Mouse (Mus musculus) hindbrain, embryonic 13.5 days (tissue): ENCODE data around the gene Mtcl1. TPM values are rescaled to one million over a fixed set of nuclear protein-coding genes. Genes with fewer than 3 reads are reported as not detected.
A peak's percentile ranks its signal among the peaks of the same experiment; 100 is the strongest.

Experiments
- ATAC-seq: fragments of 200-750 bp; cut with Nextera tagmentation; 2 replicates; pipeline ENCODE4 v1.8.0; 2017; ENCODE audit warnings: moderate TSS enrichment; ENCODE audit not compliant: low FRiP score
- H3K27ac ChIP-seq: fragments of 300-500 bp; sonication (generic); 2 replicates; pipeline ENCODE4 v1.5.1; 2015; ENCODE audit warnings: inconsistent platforms, mild to moderate bottlenecking, moderate library complexity
- H3K27me3 ChIP-seq: fragments of 300-500 bp; sonication (generic); 2 replicates; pipeline ENCODE4 v1.6.1; 2015; ENCODE audit warnings: mild to moderate bottlenecking, inconsistent platforms
- H3K36me3 ChIP-seq: fragments of 300-500 bp; sonication (generic); 2 replicates; pipeline ENCODE4 v1.6.1; 2015; ENCODE audit warnings: mild to moderate bottlenecking, inconsistent platforms
- H3K4me1 ChIP-seq: fragments of 300-500 bp; sonication (generic); replicated peaks from 2 replicates; pipeline ENCODE4 v1.6.1; 2015; ENCODE audit warnings: inconsistent platforms
- H3K4me2 ChIP-seq: fragments of 300-500 bp; sonication (generic); 2 replicates; pipeline ENCODE4 v1.6.1; 2015; ENCODE audit warnings: inconsistent platforms, mild to moderate bottlenecking, moderate library complexity
- H3K4me3 ChIP-seq: fragments of 300-500 bp; sonication (generic); 2 replicates; pipeline ENCODE4 v1.5.1; 2015; ENCODE audit warnings: mild to moderate bottlenecking, inconsistent platforms
- H3K9ac ChIP-seq: fragments of 300-500 bp; sonication (generic); 2 replicates; pipeline ENCODE4 v1.6.1; 2015; ENCODE audit warnings: mild to moderate bottlenecking, inconsistent platforms
- H3K9me3 ChIP-seq: fragments of 300-500 bp; sonication (generic); 2 replicates; pipeline ENCODE4 v1.6.1; 2016; ENCODE audit warnings: inconsistent platforms
- WGBS: fragments of 180-500 bp; shearing (Covaris S2); methylation state at CpG from one replicate; pipeline ENCODE4 v1.1.7; 2015; 5-methylcytosine and 5-hydroxymethylcytosine counted together
- polyA plus RNA-seq: library from polyadenylated mRNA; unstranded; fragments of >200 nt; fragmentation: Nextera tagmentation; extraction: Ambion mirVana; gene quantifications from 2 replicates; pipeline ENCODE4 v1.2.1, GENCODE M21; 2015

The Mtcl1 gene
- 50.9 TPM in 2 replicates for polyA plus RNA-seq

GRCm38 (mm10) chr17:66449460-66450341 is at the start of gene Mtcl1:
Gene Mtcl1 (minus strand): TSS chr17:66449750.
- Histone ChIP-seq H3K9ac (peak within 1 kb of the TSS; percentile 99), H3K4me1 (peaks cover 54% of the 10 kb centered on the region), H3K4me3 (peak within 1 kb of the TSS; percentile 96), H3K9me3 (no peaks in the 10 kb centered on the region), H3K27ac (peak within 1 kb of the TSS; percentile 97), H3K4me2 (peak within 1 kb of the TSS; percentile 92), H3K27me3 (no peaks in the 10 kb centered on the region), H3K36me3 (no peaks in the 10 kb centered on the region)
- ATAC-seq, result peak; percentile 89
- WGBS, result under 1% methylated on average over 74 of the region's 76 CpGs

GRCm38 (mm10) chr17:66498598-66498997 is 49.0 kb upstream of the Mtcl1 start:
- H3K4me1 ChIP-seq, result peaks cover 3% of the 10 kb centered on the region; the same call in 1 of the 2 replicates

GRCm38 (mm10) chr17:66496589-66496988 is 47.0 kb upstream of the Mtcl1 start:
- 90% methylated on average over 9 of the region's 9 CpGs for WGBS
- Histone ChIP-seq H3K27ac (no peak overlapping the region), H3K4me3 (no peak overlapping the region), H3K27me3 (no peaks in the 10 kb centered on the region), H3K36me3 (peaks cover 83% of the 10 kb centered on the region), H3K4me1 (no peaks in the 10 kb centered on the region), H3K9me3 (no peaks in the 10 kb centered on the region), H3K9ac (no peak overlapping the region), H3K4me2 (no peak overlapping the region)
- no peak for ATAC-seq

More at GRCm38 (mm10) chr17:66498598-66498997, 49.0 kb upstream of the Mtcl1 start:
- no peak for ATAC-seq
- Histone ChIP-seq H3K36me3 (peaks cover 85% of the 10 kb centered on the region), H3K27me3 (no peaks in the 10 kb centered on the region), H3K4me2 (no peak overlapping the region), H3K27ac (no peak overlapping the region), H3K9me3 (no peaks in the 10 kb centered on the region), H3K9ac (no peak overlapping the region), H3K4me3 (no peak overlapping the region)
- 93% methylated on average over 14 of the region's 14 CpGs for WGBS

GRCm38 (mm10) chr17:66490022-66490601 is 40.6 kb upstream of the Mtcl1 start:
- Histone ChIP-seq H3K36me3 (peaks cover 22% of the 10 kb centered on the region), H3K4me2 (no peak overlapping the region), H3K9me3 (no peaks in the 10 kb centered on the region), H3K9ac (no peak overlapping the region), H3K4me3 (no peak overlapping the region), H3K27me3 (no peaks in the 10 kb centered on the region), H3K27ac (no peak overlapping the region), H3K4me1 (0 out of 2 replicates have a peak, but pooled peaks cover 4% of the 10 kb centered on the region)
- WGBS, result 43% methylated on average over 10 of the region's 10 CpGs
- ATAC-seq, result 0 out of 2 replicates have a peak, but pooled peaks have one; percentile 55

- Histone ChIP-seq H3K4me1 (0 out of 2 replicates have a peak, but pooled peaks cover 7% of the 10 kb centered on the region), H3K4me2 (no peak overlapping the region), H3K4me3 (no peak overlapping the region), H3K27ac (no peak overlapping the region), H3K27me3 (no peaks in the 10 kb centered on the region), H3K9me3 (no peaks in the 10 kb centered on the region), H3K9ac (no peak overlapping the region), H3K36me3 (no peaks in the 10 kb centered on the region)
- ATAC-seq, result no peak
- WGBS, result 92% methylated on average over 6 of the region's 6 CpGs
Observed at GRCm38 (mm10) chr17:66486576-66486975, 37.0 kb upstream of the Mtcl1 start.

- no peaks in the 10 kb centered on the region for H3K27me3 ChIP-seq
- H3K4me3 ChIP-seq, result no peak overlapping the region
- WGBS, result 4% methylated on average over 11 of the region's 11 CpGs
- H3K4me2 ChIP-seq, result no peak overlapping the region
- H3K9me3 ChIP-seq, result no peaks in the 10 kb centered on the region
- no peak overlapping the region for H3K27ac ChIP-seq
- H3K4me1 ChIP-seq, result peaks cover 13% of the 10 kb centered on the region
- no peaks in the 10 kb centered on the region for H3K36me3 ChIP-seq
- no peak for ATAC-seq
- no peak overlapping the region for H3K9ac ChIP-seq
Observed at GRCm38 (mm10) chr17:66485742-66486141, 36.2 kb upstream of the Mtcl1 start.

- ATAC-seq, result no peak
- Histone ChIP-seq H3K36me3 (no peaks in the 10 kb centered on the region), H3K4me2 (no peak overlapping the region), H3K9me3 (no peaks in the 10 kb centered on the region), H3K27me3 (no peaks in the 10 kb centered on the region), H3K4me3 (no peak overlapping the region), H3K27ac (no peak overlapping the region), H3K9ac (no peak overlapping the region), H3K4me1 (peaks cover 21% of the 10 kb centered on the region)
- WGBS, result 50% methylated on average over 2 of the region's 2 CpGs
Observed at GRCm38 (mm10) chr17:66484965-66485364, 35.4 kb upstream of the Mtcl1 start.

- 67% methylated on average over 9 of the region's 9 CpGs for WGBS
- ATAC-seq, result no peak
- Histone ChIP-seq H3K27ac (no peak overlapping the region), H3K36me3 (no peaks in the 10 kb centered on the region), H3K9me3 (no peaks in the 10 kb centered on the region), H3K4me1 (peaks cover 32% of the 10 kb centered on the region), H3K4me2 (no peak overlapping the region), H3K4me3 (no peak overlapping the region), H3K9ac (no peak overlapping the region), H3K27me3 (no peaks in the 10 kb centered on the region)
Observed at GRCm38 (mm10) chr17:66483651-66484454, 34.3 kb upstream of the Mtcl1 start.

- H3K4me1 ChIP-seq, result peaks cover 34% of the 10 kb centered on the region
- no peaks in the 10 kb centered on the region for H3K36me3 ChIP-seq
- H3K4me2 ChIP-seq, result no peak overlapping the region; the same call in 1 of the 2 replicates
- no peaks in the 10 kb centered on the region for H3K9me3 ChIP-seq
- no peak for ATAC-seq
- peak overlapping the region; percentile 86; the same call in 1 of the 2 replicates for H3K27ac ChIP-seq
- no peak overlapping the region for H3K4me3 ChIP-seq
- WGBS, result 66% methylated on average over 5 of the region's 5 CpGs
- H3K9ac ChIP-seq, result no peak overlapping the region
- no peaks in the 10 kb centered on the region for H3K27me3 ChIP-seq
Observed at GRCm38 (mm10) chr17:66481295-66481694, 31.7 kb upstream of the Mtcl1 start.

- peak overlapping the region; percentile 86 for H3K27ac ChIP-seq
- H3K4me3 ChIP-seq, result no peak overlapping the region
- peaks cover 34% of the 10 kb centered on the region for H3K4me1 ChIP-seq
- no peaks in the 10 kb centered on the region for H3K36me3 ChIP-seq
- H3K9ac ChIP-seq, result peak overlapping the region; percentile 60; the same call in 1 of the 2 replicates
- no peaks in the 10 kb centered on the region for H3K27me3 ChIP-seq
- 18% methylated on average over 17 of the region's 17 CpGs for WGBS
- ATAC-seq, result peak; percentile 34
- H3K9me3 ChIP-seq, result no peaks in the 10 kb centered on the region
- H3K4me2 ChIP-seq, result peak overlapping the region; percentile 48
Observed at GRCm38 (mm10) chr17:66480491-66481278, 31.1 kb upstream of the Mtcl1 start.

- WGBS, result 2% methylated on average over 21 of the region's 21 CpGs
- peak overlapping the region; percentile 48 for H3K4me2 ChIP-seq
- H3K4me1 ChIP-seq, result peaks cover 30% of the 10 kb centered on the region
- peak; percentile 82 for ATAC-seq
- H3K4me3 ChIP-seq, result peak overlapping the region; percentile 23; the same call in 1 of the 2 replicates
- no peaks in the 10 kb centered on the region for H3K27me3 ChIP-seq
- peak overlapping the region; percentile 86 for H3K27ac ChIP-seq
- no peaks in the 10 kb centered on the region for H3K9me3 ChIP-seq
- no peaks in the 10 kb centered on the region for H3K36me3 ChIP-seq
- peak overlapping the region; percentile 60 for H3K9ac ChIP-seq
Observed at GRCm38 (mm10) chr17:66479813-66480490, 30.4 kb upstream of the Mtcl1 start.
